Mouse (Mus musculus): ENCODE measurements at regions not wholly inside any gene's neighbourhood (a gene's known extent, or its start where the extent isn't known, plus 50 kb on each side); places are given as distances from the start of the nearest gene placed in this dataset.

- no peak for ATAC-seq (ENCODE audit: borderline replicate concordance, extremely low read depth, low FRiP score, low TSS enrichment)
- no peaks in the 10 kb centered on the region for H3K4me1 ChIP-seq
- no peak overlapping the region for H3K4me3 ChIP-seq
- 85% methylated on average over 5 of the region's 5 CpGs for WGBS
- no peak overlapping the region for H3K9ac ChIP-seq
- H3K36me3 ChIP-seq, result no peaks in the 10 kb centered on the region
- no peak overlapping the region for H3K4me2 ChIP-seq
- H3K27me3 ChIP-seq, result no peaks in the 10 kb centered on the region
- no peak overlapping the region for H3K27ac ChIP-seq
- H3K9me3 ChIP-seq, result no peaks in the 10 kb centered on the region
These were observed 274.3 kb upstream of the Gm4791 start for GRCm38 (mm10) chr9:46724231-46724630.

- H3K36me3 ChIP-seq, result no peaks in the 10 kb centered on the region
- H3K4me1 ChIP-seq, result no peaks in the 10 kb centered on the region
- no peak overlapping the region for H3K9ac ChIP-seq
- no peak overlapping the region for H3K4me3 ChIP-seq
- no peak for ATAC-seq (ENCODE audit: borderline replicate concordance, extremely low read depth, low FRiP score, low TSS enrichment)
- no peaks in the 10 kb centered on the region for H3K9me3 ChIP-seq
- WGBS, result 87% methylated on average over 10 of the region's 10 CpGs
- no peaks in the 10 kb centered on the region for H3K27me3 ChIP-seq
- H3K4me2 ChIP-seq, result no peak overlapping the region
- no peak overlapping the region for H3K27ac ChIP-seq
These were observed 285.1 kb upstream of the Gm4791 start for GRCm38 (mm10) chr9:46713415-46713814.

GRCm38 (mm10) chr9:46704151-46704905, 294.2 kb upstream of the Gm4791 start:
- H3K27me3 ChIP-seq, result peaks cover 3% of the 10 kb centered on the region; the same call in 1 of the 2 replicates
- WGBS, result 62% methylated on average over 10 of the region's 10 CpGs

GRCm38 (mm10) chr9:46703674-46704073, 294.9 kb upstream of the Gm4791 start:
- no peak for ATAC-seq (ENCODE audit: borderline replicate concordance, extremely low read depth, low FRiP score, low TSS enrichment)
- WGBS, result 68% methylated on average over 8 of the region's 8 CpGs
- H3K36me3 ChIP-seq, result no peaks in the 10 kb centered on the region
- no peak overlapping the region for H3K4me2 ChIP-seq
- H3K4me3 ChIP-seq, result no peak overlapping the region
- no peaks in the 10 kb centered on the region for H3K9me3 ChIP-seq
- no peak overlapping the region for H3K9ac ChIP-seq
- no peak overlapping the region for H3K27ac ChIP-seq
- H3K4me1 ChIP-seq, result no peaks in the 10 kb centered on the region
- peaks cover 3% of the 10 kb centered on the region; the same call in 1 of the 2 replicates for H3K27me3 ChIP-seq

More at GRCm38 (mm10) chr9:46704151-46704905, 294.2 kb upstream of the Gm4791 start:
- ATAC-seq (ENCODE audit: borderline replicate concordance, extremely low read depth, low FRiP score, low TSS enrichment), result no peak
- Histone ChIP-seq H3K4me1 (no peaks in the 10 kb centered on the region), H3K4me2 (no peak overlapping the region), H3K4me3 (no peak overlapping the region), H3K27ac (no peak overlapping the region), H3K36me3 (no peaks in the 10 kb centered on the region), H3K9ac (no peak overlapping the region), H3K9me3 (no peaks in the 10 kb centered on the region)

GRCm38 (mm10) chr9:46702901-46703636, 295.5 kb upstream of the Gm4791 start:
- no peak overlapping the region for H3K4me3 ChIP-seq
- no peak overlapping the region for H3K4me2 ChIP-seq
- H3K4me1 ChIP-seq, result no peaks in the 10 kb centered on the region
- H3K9me3 ChIP-seq, result no peaks in the 10 kb centered on the region
- no peak overlapping the region for H3K27ac ChIP-seq
- no peak for ATAC-seq (ENCODE audit: borderline replicate concordance, extremely low read depth, low FRiP score, low TSS enrichment)
- H3K27me3 ChIP-seq, result peaks cover 3% of the 10 kb centered on the region; the same call in 1 of the 2 replicates
- no peaks in the 10 kb centered on the region for H3K36me3 ChIP-seq
- H3K9ac ChIP-seq, result no peak overlapping the region
- 55% methylated on average over 13 of the region's 13 CpGs for WGBS

- no peak overlapping the region for H3K4me2 ChIP-seq
These were observed 296.3 kb upstream of the Gm4791 start for GRCm38 (mm10) chr9:46702053-46702900.

GRCm38 (mm10) chr9:46696171-46696570, 302.4 kb upstream of the Gm4791 start:
- Histone ChIP-seq H3K27me3 (no peaks in the 10 kb centered on the region), H3K4me1 (no peaks in the 10 kb centered on the region), H3K9ac (no peak overlapping the region), H3K27ac (no peak overlapping the region), H3K4me2 (no peak overlapping the region), H3K9me3 (no peaks in the 10 kb centered on the region), H3K4me3 (no peak overlapping the region), H3K36me3 (no peaks in the 10 kb centered on the region)
- 56% methylated on average over 2 of the region's 2 CpGs for WGBS
- no peak for ATAC-seq (ENCODE audit: borderline replicate concordance, extremely low read depth, low FRiP score, low TSS enrichment)

More at GRCm38 (mm10) chr9:46702053-46702900, 296.3 kb upstream of the Gm4791 start:
- ATAC-seq (ENCODE audit: borderline replicate concordance, extremely low read depth, low FRiP score, low TSS enrichment), result no peak
- peaks cover 3% of the 10 kb centered on the region; the same call in 1 of the 2 replicates for H3K27me3 ChIP-seq
- no peaks in the 10 kb centered on the region for H3K9me3 ChIP-seq
- H3K27ac ChIP-seq, result no peak overlapping the region
- no peak overlapping the region for H3K9ac ChIP-seq
- H3K36me3 ChIP-seq, result no peaks in the 10 kb centered on the region
- WGBS, result 39% methylated on average over 16 of the region's 16 CpGs
- H3K4me3 ChIP-seq, result no peak overlapping the region
- H3K4me1 ChIP-seq, result no peaks in the 10 kb centered on the region

- no peaks in the 10 kb centered on the region for H3K4me1 ChIP-seq
- H3K4me3 ChIP-seq, result no peak overlapping the region
- H3K27ac ChIP-seq, result no peak overlapping the region
- no peaks in the 10 kb centered on the region for H3K27me3 ChIP-seq
- H3K9ac ChIP-seq, result no peak overlapping the region
- no peak for ATAC-seq (ENCODE audit: borderline replicate concordance, extremely low read depth, low FRiP score, low TSS enrichment)
- H3K4me2 ChIP-seq, result no peak overlapping the region
- no peaks in the 10 kb centered on the region for H3K36me3 ChIP-seq
- no peaks in the 10 kb centered on the region for H3K9me3 ChIP-seq
- 78% methylated on average over 5 of the region's 5 CpGs for WGBS
These were observed 309.2 kb upstream of the Gm4791 start for GRCm38 (mm10) chr9:46689331-46689730.

GRCm38 (mm10) chr9:46684113-46684850, 314.3 kb upstream of the Gm4791 start:
- no peak overlapping the region for H3K4me2 ChIP-seq

GRCm38 (mm10) chr9:46672050-46672449, 326.5 kb upstream of the Gm4791 start:
- H3K9me3 ChIP-seq, result no peaks in the 10 kb centered on the region
- no peaks in the 10 kb centered on the region for H3K36me3 ChIP-seq
- no peak overlapping the region for H3K4me2 ChIP-seq
- no peaks in the 10 kb centered on the region for H3K4me1 ChIP-seq
- H3K9ac ChIP-seq, result no peak overlapping the region
- no peak overlapping the region for H3K27ac ChIP-seq
- no peak overlapping the region for H3K4me3 ChIP-seq
- no peaks in the 10 kb centered on the region for H3K27me3 ChIP-seq
- 26% methylated on average over 3 of the region's 3 CpGs for WGBS
- no peak for ATAC-seq (ENCODE audit: borderline replicate concordance, extremely low read depth, low FRiP score, low TSS enrichment)

More at GRCm38 (mm10) chr9:46684113-46684850, 314.3 kb upstream of the Gm4791 start:
- H3K27me3 ChIP-seq, result no peaks in the 10 kb centered on the region
- no peak overlapping the region for H3K27ac ChIP-seq
- H3K9me3 ChIP-seq, result no peaks in the 10 kb centered on the region
- 76% methylated on average over 15 of the region's 15 CpGs for WGBS
- no peak for ATAC-seq (ENCODE audit: borderline replicate concordance, extremely low read depth, low FRiP score, low TSS enrichment)
- no peaks in the 10 kb centered on the region for H3K4me1 ChIP-seq
- no peak overlapping the region for H3K4me3 ChIP-seq
- H3K9ac ChIP-seq, result no peak overlapping the region
- no peaks in the 10 kb centered on the region for H3K36me3 ChIP-seq

- WGBS, result 76% methylated on average over 8 of the region's 8 CpGs
- Histone ChIP-seq H3K36me3 (no peaks in the 10 kb centered on the region), H3K4me1 (no peaks in the 10 kb centered on the region), H3K4me2 (no peak overlapping the region), H3K9me3 (no peaks in the 10 kb centered on the region), H3K4me3 (no peak overlapping the region), H3K27me3 (no peaks in the 10 kb centered on the region), H3K9ac (no peak overlapping the region), H3K27ac (no peak overlapping the region)
- no peak for ATAC-seq (ENCODE audit: borderline replicate concordance, extremely low read depth, low FRiP score, low TSS enrichment)
These were observed 334.6 kb upstream of the 4931429L15Rik start for GRCm38 (mm10) chr9:46654422-46654821.

All from lung, embryonic 15.5 days (tissue).